Mouse (Mus musculus) myocyte (in vitro differentiated cells): ENCODE data around the gene Fam166a.

Experiments
- E2F4 ChIP-seq: IDR thresholded peaks from one replicate; pipeline ENCODE4 v1.6.1; 2011; ENCODE audit warnings: mild to moderate bottlenecking, control low read depth, moderate library complexity; ENCODE audit not compliant: insufficient read depth
- MAX ChIP-seq: IDR thresholded peaks from one replicate; pipeline ENCODE4 v1.6.1; 2011; ENCODE audit warnings: low read depth, mild to moderate bottlenecking, control low read depth
- MYOD1 ChIP-seq, 3 experiments: IDR thresholded peaks; one replicate each; pipeline ENCODE4 v1.6.1; 2011; ENCODE audit warnings: control low read depth in 2 of 3, low read depth in 2 of 3, mild to moderate bottlenecking in 2 of 3, moderate library complexity in 1 of 3; ENCODE audit not compliant: insufficient read length in 2 of 3, control insufficient read depth in 1 of 3
- MYOG ChIP-seq, 3 experiments: IDR thresholded peaks; one replicate each; pipeline ENCODE4 v1.6.1; 2011; ENCODE audit warnings: control low read depth in 2 of 3, low read depth in 2 of 3, mild to moderate bottlenecking in 2 of 3; ENCODE audit not compliant: insufficient read length in 2 of 3, control insufficient read depth in 1 of 3, insufficient read depth in 1 of 3
- POLR2A ChIP-seq: IDR thresholded peaks from one replicate; pipeline ENCODE4 v1.6.1; 2011; ENCODE audit warnings: low read depth, mild to moderate bottlenecking, control low read depth, moderate library complexity; ENCODE audit not compliant: insufficient read length
- POLR2AphosphoS2 ChIP-seq: IDR thresholded peaks from one replicate; pipeline ENCODE4 v1.6.1; 2011; ENCODE audit warnings: low read depth, control low read depth; ENCODE audit not compliant: insufficient read length
- SRF ChIP-seq: IDR thresholded peaks from one replicate; pipeline ENCODE4 v1.6.1; 2011; ENCODE audit warnings: low read depth; ENCODE audit not compliant: control insufficient read depth, insufficient read length
- TCF12 ChIP-seq: IDR thresholded peaks from one replicate; pipeline ENCODE4 v1.6.1; 2011; ENCODE audit warnings: mild to moderate bottlenecking, control low read depth; ENCODE audit not compliant: poor library complexity, insufficient read depth, severe bottlenecking
- TCF3 ChIP-seq: IDR thresholded peaks from one replicate; pipeline ENCODE4 v1.6.1; 2011; ENCODE audit warnings: low read depth, control low read depth; ENCODE audit not compliant: insufficient read length
- USF1 ChIP-seq: IDR thresholded peaks from one replicate; pipeline ENCODE4 v1.6.1; 2011; ENCODE audit warnings: low read depth, mild to moderate bottlenecking, control low read depth, moderate library complexity

GRCm38 (mm10) chr2:25239766-25240165 is 21.2 kb downstream of the Fam166a start:
- TF ChIP-seq TCF3, result no peak
- TF ChIP-seq POLR2A, result no peak
- no peak for TF ChIP-seq POLR2AphosphoS2
- no peak for TF ChIP-seq MYOD1 (IDR thresholded peaks at IDR 0.05; ENCODE audit: control insufficient read depth in 1 of 3, insufficient read length in 2 of 3, low read depth in 2 of 3)
- no peak for TF ChIP-seq MAX
- no peak for TF ChIP-seq MYOG (IDR thresholded peaks at IDR 0.05; ENCODE audit: control insufficient read depth in 1 of 3, insufficient read depth in 1 of 3, insufficient read length in 2 of 3, low read depth in 2 of 3)
- TF ChIP-seq SRF, result no peak
- no peak for TF ChIP-seq USF1
- no peak for TF ChIP-seq TCF12
- no peak for TF ChIP-seq E2F4
